Mouse (Mus musculus) Patski (cell line): ENCODE data around the gene Ldlrap1. TPM values are rescaled to one million over a fixed set of nuclear protein-coding genes. Genes with fewer than 3 reads are reported as not detected.
A peak's percentile ranks its signal among the peaks of the same experiment; 100 is the strongest.

Experiments used
- ATAC-seq: fragments of 100-300 bp; one replicate; pipeline ENCODE4 v1.8.0; 2021
- CTCF ChIA-PET: fragments of 350-600 bp; sonication (Branson Sonifier 250); formaldehyde crosslinking; loops from one replicate; lab custom pipeline; 2022; ENCODE audit warnings: inconsistent platforms; lab: Charles Lee
- POLR2A ChIA-PET: fragments of 350-600 bp; sonication (Branson Sonifier 250); formaldehyde crosslinking; loops from one replicate; lab custom pipeline; 2022; ENCODE audit warnings: antibody characterized with exemption, inconsistent platforms; lab: Charles Lee
- DNase-seq: peaks from one replicate; pipeline ENCODE4 v3.0.0-alpha.2; 2011; ENCODE audit warnings: low read depth, low spot score
- H3K27me3 ChIP-seq: fragments of 371-371 bp; one replicate; pipeline ENCODE4 v1.5.1; 2021
- CTCF ChIP-seq: fragments of 100-300 bp; IDR thresholded peaks from one replicate; pipeline ENCODE4 v1.5.1; 2021
- in situ Hi-C: fragments of 300-500 bp; cut with MboI; formaldehyde crosslinking; loops from 3 replicates; pipeline ENCODE4 v1.11.1; 2018; ENCODE audit warnings: low pct_unique_long_range_greater_than_20kb, mixed read lengths
- polyA plus RNA-seq: library from polyadenylated mRNA; unstranded; gene quantifications from one replicate; pipeline ENCODE4 v1.2.3, GENCODE M21; 2021

Gene Ldlrap1
- polyA plus RNA-seq, 1 experiment from 2014 or later = 17.1 TPM

DNA sequence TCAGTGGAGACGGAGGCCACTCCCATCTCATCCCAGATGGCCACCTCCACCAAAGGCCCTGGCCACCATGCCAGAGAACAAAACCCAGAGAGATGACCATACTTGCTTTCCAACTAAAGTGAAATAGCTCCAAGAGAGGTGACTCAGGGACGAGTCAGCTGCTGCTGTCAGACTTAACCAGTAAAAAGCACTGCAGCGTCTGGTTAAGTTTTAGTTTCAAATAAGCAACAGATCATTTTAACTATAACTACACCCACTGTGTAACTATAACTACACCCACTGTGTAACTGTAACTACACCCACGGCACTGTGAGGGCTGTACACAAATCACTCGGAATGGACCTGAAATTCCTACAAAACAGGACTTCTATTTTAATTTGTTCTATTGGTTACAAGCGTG is 46.7 kb downstream of the Ldlrap1 start:
- no peaks in the 10 kb centered on the region for H3K27me3 ChIP-seq
- in situ Hi-C loops = no loop called here
- no peak for ATAC-seq
- ChIA-PET CTCF (no interaction called here), POLR2A (interaction anchor here (0.6 to 0.7 kb wide), 2 partner anchors 25 to 180 kb away, joined by 3 to 10 read pairs; no protein-coding TSS in a partner anchor)
- no peak for TF ChIP-seq CTCF
- DNase-seq = no peak

DNA sequence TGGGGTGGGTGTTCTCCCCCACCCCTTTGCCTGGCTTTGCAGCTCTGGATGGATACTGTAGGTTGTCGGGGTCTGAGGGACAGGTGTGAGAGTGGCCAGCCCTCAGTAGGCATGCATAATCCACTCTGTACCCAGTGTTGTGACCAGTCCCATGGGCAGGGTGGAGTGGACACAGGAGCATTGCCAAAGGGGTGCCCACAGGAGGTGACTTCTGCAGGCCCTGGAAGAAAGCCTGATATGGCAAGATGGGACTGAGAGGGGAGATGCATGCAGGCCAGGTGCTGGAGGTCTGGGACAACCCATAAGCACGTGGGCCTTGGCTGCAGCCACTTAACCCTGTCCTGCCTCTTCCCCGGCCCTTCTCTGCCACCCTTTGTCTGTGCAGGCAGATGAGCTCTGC is 47.5 kb downstream of the Ldlrap1 start:
- POLR2A ChIA-PET = interaction anchor here (0.7 kb wide), 1 partner anchor 26 kb away, joined by 3 read pairs; no protein-coding TSS in a partner anchor
- DNase-seq = no peak
- no peaks in the 10 kb centered on the region for H3K27me3 ChIP-seq
- CTCF ChIA-PET = no interaction called here
- no peak for ATAC-seq
- in situ Hi-C loops = no loop called here
- no peak for TF ChIP-seq CTCF

DNA sequence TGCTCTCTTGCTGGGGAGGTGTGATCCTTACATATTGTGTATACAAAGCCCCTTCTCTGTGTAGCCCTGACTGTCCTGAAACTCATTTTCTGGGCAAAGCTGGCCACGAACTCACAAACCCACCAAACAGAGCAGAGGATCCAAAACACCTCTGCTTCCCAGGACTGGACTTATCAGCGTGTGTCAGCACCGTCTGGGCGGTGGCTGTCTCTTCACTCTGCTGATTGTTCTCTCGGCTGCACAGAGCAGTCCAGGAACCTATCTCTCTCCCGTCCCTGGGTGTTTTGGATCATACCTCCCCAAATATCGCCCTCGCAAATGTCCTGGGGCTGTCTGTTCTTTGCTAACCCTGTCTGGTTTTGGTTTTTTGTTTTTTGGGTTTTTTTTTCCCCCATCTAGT is 48.3 kb downstream of the Ldlrap1 start:
- ChIA-PET CTCF (no interaction called here), POLR2A (no interaction called here)
- DNase-seq (no peak), ATAC-seq (no peak)
- in situ Hi-C loops = loop anchor here (10.0 kb wide), 1 partner anchor 175 kb away; no protein-coding TSS in a partner anchor
- no peaks in the 10 kb centered on the region for H3K27me3 ChIP-seq
- TF ChIP-seq CTCF = no peak

DNA sequence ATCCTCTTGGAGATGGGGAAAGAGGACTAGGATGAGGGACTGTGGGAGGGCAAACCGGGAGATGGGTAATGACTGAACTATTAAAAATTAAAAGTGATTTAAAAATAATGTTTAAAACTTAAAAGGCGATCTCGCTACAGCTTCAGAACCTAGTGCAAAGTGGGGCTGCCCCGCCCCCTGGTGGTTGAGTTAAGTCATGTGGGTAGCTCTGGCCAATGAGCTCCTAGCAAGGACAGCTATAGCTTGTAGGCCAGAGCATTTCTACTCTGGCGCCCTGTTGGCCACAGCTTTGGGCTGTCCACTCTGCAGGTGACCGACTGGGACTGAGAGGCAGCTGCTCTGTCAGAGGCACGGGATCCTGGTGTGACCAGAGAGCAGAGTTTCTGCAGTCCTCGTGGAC is 53.9 kb downstream of the Ldlrap1 start:
- ChIA-PET POLR2A (interaction anchor here (1.0 kb wide), 1 partner anchor 10 kb away, joined by 3 read pairs; the partner anchor contains the start of gene Man1c1), CTCF (interaction anchor here (0.7 to 1.9 kb wide), 18 partner anchors 10 to 175 kb away, joined by 3 to 9 read pairs (median 3); partner anchors contain the start of genes Man1c1 and Selenon)
- no peak for DNase-seq
- peak; percentile 80 for TF ChIP-seq CTCF
- in situ Hi-C loops = loop anchor here (10.0 kb wide), 1 partner anchor 169 kb away; no protein-coding TSS in a partner anchor
- ATAC-seq = peak; percentile 47
- H3K27me3 ChIP-seq = no peaks in the 10 kb centered on the region

DNA sequence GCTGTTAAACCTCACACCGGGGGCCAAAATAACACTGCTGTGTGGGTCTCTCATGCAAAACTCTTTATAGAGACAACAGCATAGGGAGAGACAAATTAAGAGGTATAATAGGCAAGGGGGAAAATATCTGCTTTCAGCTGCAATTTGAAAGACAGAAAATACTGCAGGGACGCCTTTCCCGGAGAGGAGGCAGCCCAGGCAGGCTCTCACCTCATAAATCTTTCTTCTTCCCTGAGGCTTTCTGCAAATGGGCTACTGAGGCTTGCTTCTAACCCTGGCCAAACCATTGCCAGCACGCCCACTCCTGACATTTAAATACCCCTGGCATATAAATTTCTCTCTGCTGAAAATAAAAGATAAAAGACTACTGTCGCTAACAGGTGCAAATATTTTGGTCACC is 62.5 kb downstream of the Ldlrap1 start:
- CTCF ChIA-PET = no interaction called here
- POLR2A ChIA-PET = interaction anchor here (0.6 kb wide), 1 partner anchor 28 kb away, joined by 3 read pairs; no protein-coding TSS in a partner anchor
- DNase-seq (no peak), ATAC-seq (no peak)
- TF ChIP-seq CTCF = no peak
- in situ Hi-C loops = no loop called here
- no peaks in the 10 kb centered on the region for H3K27me3 ChIP-seq

DNA sequence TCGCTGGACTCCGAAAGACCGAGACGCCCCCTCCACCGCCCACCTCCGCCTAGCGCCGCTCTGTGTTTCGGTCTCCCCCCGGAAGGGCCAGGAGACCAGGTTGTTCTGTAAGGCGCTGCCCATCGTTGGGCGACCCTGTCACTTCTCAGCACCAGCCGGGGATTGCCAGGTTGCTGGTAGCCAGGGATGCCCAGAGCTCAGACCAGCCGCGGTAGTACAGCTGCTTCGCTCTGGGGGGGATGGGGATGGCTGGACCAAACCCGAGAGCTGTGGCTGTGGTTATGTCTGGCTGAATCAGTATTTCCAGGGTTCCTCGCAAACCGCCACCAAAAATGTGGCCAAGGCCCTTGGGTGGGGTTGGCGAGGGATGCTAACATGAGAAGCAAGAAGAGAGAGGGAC is 63.2 kb downstream of the Ldlrap1 start:
- in situ Hi-C loops = loop anchor here (5.0 kb wide), 1 partner anchor 67 kb away; no protein-coding TSS in a partner anchor
- no peak for DNase-seq
- ATAC-seq = peak; percentile 17
- CTCF ChIA-PET = interaction anchor here (0.9 kb wide), 1 partner anchor 9 kb away, joined by 3 read pairs; no protein-coding TSS in a partner anchor
- no peaks in the 10 kb centered on the region for H3K27me3 ChIP-seq
- TF ChIP-seq CTCF = no peak
- POLR2A ChIA-PET = interaction anchor here (0.6 to 1.1 kb wide), 4 partner anchors 10 to 121 kb away, joined by 3 read pairs; no protein-coding TSS in a partner anchor

DNA sequence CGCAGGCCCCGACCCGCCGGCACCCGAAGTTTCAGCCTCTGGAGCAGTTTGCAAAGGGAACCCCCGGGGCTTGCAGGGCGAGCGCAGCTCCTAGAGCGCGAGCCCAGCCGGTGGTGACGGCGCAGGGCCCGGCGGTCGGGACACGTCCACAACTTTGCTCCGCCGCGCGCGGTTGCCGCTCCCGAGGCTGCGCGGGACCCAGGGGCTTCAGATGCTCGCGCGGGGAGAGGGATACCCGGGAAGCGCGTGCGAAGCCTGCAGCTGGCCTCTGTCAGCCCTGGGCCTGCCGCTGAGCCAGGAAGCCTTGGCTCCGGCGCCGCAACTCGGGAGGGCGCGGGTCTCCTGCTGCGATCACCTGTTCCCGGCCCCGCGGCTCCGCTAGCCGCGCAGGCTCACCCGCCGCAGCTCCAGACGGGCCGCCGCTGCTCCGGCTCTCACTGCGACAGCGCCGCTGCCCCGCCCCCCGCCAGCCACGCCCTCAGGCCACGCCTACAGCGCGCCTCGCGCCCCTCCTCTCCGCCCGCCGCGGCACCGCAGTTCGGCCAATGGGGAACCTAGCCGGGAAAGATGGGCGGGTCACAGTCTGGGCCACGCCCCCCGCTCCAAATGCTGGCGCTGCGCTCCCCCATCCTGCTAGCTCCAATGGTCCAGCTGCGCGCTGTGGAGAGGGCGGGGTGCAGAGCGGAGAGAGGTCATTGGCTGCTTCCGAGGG is 63.8 kb downstream of the Ldlrap1 start, which contains the start of gene Man1c1:
Gene Man1c1 (minus strand): TSS at position 456 of the 712 bp plus-strand sequence.
- in situ Hi-C loops = loop anchor here (5.0 kb wide), 1 partner anchor 67 kb away; no protein-coding TSS in a partner anchor
- peak; percentile 82 for DNase-seq
- TF ChIP-seq CTCF = no peak
- ChIA-PET CTCF (interaction anchor here (0.9 kb wide), 1 partner anchor 10 kb away, joined by 3 read pairs; no protein-coding TSS in a partner anchor), POLR2A (interaction anchor here (0.8 to 1.1 kb wide), 3 partner anchors 10 to 120 kb away, joined by 3 read pairs; no protein-coding TSS in a partner anchor)
- H3K27me3 ChIP-seq = no peaks in the 10 kb centered on the region
- ATAC-seq = peak; percentile 89

DNA sequence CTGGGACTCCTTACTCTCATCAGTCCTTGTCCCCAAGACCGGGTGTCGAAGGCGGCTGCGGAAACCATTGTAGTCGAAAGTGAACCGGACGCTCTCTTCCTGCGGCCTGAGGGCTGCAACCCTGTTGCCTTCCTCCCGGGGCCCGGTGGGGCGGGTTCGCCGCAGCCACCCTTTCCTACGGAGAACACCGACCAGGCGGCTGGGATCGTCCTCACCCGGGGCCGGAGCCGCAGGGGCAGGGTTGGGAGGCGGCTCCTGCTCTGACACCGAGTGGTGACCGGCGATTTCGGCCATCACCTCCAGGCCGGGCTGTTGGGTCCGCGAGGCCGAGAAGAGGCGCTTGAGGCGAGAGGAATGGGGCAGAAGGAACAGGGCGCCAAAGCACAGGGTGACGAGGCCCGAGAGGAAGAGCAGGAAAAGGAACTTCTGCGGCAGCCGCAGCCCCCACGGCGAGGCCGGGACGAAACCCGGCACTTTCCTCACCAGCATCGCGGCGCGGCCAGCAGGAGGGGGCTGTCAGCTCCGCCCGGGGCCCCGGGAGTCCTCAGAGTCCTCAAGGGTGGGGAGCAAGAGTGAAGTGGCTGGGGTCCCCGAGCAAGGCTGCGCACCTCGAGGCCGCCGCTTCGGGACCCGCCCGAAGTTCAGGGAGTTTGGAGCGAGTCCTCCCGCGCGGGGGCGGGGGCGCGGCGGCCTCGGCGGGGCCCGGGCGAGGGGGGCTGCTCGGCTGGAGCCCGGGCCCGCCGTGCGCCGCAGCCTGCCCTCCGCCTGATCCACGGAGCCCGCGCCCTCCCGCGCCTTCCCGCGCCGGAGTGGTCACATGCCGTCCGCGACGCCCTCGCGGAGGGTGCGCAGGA is 64.6 kb downstream of the Ldlrap1 start:
- no peaks in the 10 kb centered on the region for H3K27me3 ChIP-seq
- TF ChIP-seq CTCF = no peak
- CTCF ChIA-PET = interaction anchor here (0.9 to 1.7 kb wide), 4 partner anchors 11 to 116 kb away, joined by 3 to 7 read pairs (median 4); no protein-coding TSS in a partner anchor
- no peak for DNase-seq
- in situ Hi-C loops = loop anchor here (5.0 kb wide), 1 partner anchor 66 kb away; no protein-coding TSS in a partner anchor
- POLR2A ChIA-PET = interaction anchor here (0.6 to 1.7 kb wide), 4 partner anchors 31 to 119 kb away, joined by 3 to 4 read pairs (median 4); no protein-coding TSS in a partner anchor
- ATAC-seq = peak; percentile 14

DNA sequence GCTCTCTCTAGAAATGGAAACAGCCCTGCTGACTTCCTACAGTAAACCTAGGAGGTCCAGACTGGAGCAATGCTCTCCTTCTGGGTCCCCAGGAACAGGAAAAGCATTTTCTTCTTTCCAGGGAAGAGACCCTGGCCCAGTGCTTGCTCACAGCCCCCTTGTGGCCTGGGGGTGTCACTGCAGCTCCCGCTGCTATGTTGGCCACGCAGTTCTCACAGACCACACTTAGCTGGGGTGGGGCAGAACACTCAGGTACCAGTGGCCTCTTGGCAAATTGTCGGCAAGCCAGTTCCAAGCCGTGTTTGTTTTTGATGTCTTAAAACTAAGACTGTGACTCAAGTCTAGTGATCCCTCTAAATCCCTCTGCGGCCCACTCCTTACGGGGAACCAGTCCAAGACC is 65.9 kb downstream of the Ldlrap1 start:
- ChIA-PET POLR2A (interaction anchor here (1.7 kb wide), 1 partner anchor 30 kb away, joined by 4 read pairs; no protein-coding TSS in a partner anchor), CTCF (interaction anchor here (0.8 to 1.7 kb wide), 9 partner anchors 9 to 151 kb away, joined by 3 to 7 read pairs (median 3); no protein-coding TSS in a partner anchor)
- ATAC-seq (no peak), DNase-seq (no peak)
- in situ Hi-C loops = loop anchor here (5.0 kb wide), 1 partner anchor 65 kb away; no protein-coding TSS in a partner anchor
- no peak for TF ChIP-seq CTCF
- H3K27me3 ChIP-seq = no peaks in the 10 kb centered on the region
